Mouse (Mus musculus): ENCODE measurements around the gene Kif2c. TPM values are rescaled to one million over a fixed set of nuclear protein-coding genes. Genes with fewer than 3 reads are reported as not detected.

Kif2c gene
- polyA plus RNA-seq, 1 experiment from 2014 or later: 97.4 TPM

- peaks cover 28% of the 10 kb centered on the region for H3K36me3 ChIP-seq (replicated peaks)
- no peaks in the 10 kb centered on the region for H3K4me1 ChIP-seq
- no peak overlapping the region for H3K4me2 ChIP-seq
- no peak overlapping the region for H3K9ac ChIP-seq
- no peak overlapping the region for H3K4me3 ChIP-seq (replicated peaks)
- ATAC-seq (ENCODE audit: low FRiP score): no peak
- no peak overlapping the region for H3K27ac ChIP-seq
- WGBS: 29% methylated on average over 15 of the region's 15 CpGs
- H3K27me3 ChIP-seq: peaks cover 13% of the 10 kb centered on the region; the same call in 1 of the 2 replicates
- H3K9me3 ChIP-seq: no peaks in the 10 kb centered on the region
Measured at GRCm38 (mm10) chr4:117146176-117146575, 36.3 kb downstream of the Kif2c start.

- H3K27me3 ChIP-seq: peaks cover 13% of the 10 kb centered on the region; the same call in 1 of the 2 replicates
- no peaks in the 10 kb centered on the region for H3K9me3 ChIP-seq
- H3K36me3 ChIP-seq (replicated peaks): peaks cover 19% of the 10 kb centered on the region
- no peak overlapping the region for H3K9ac ChIP-seq
- H3K4me2 ChIP-seq: no peak overlapping the region
- no peak overlapping the region for H3K4me3 ChIP-seq (replicated peaks)
- WGBS: 93% methylated on average over 13 of the region's 13 CpGs
- no peak overlapping the region for H3K27ac ChIP-seq
- no peak for ATAC-seq (ENCODE audit: low FRiP score)
- no peaks in the 10 kb centered on the region for H3K4me1 ChIP-seq
Measured at GRCm38 (mm10) chr4:117145248-117145647, 37.2 kb downstream of the Kif2c start.

- H3K9ac ChIP-seq: no peak overlapping the region
- peaks cover 13% of the 10 kb centered on the region; the same call in 1 of the 2 replicates for H3K27me3 ChIP-seq
- H3K36me3 ChIP-seq (replicated peaks): no peaks in the 10 kb centered on the region
- H3K27ac ChIP-seq: no peak overlapping the region
- no peaks in the 10 kb centered on the region for H3K9me3 ChIP-seq
- no peak for ATAC-seq (ENCODE audit: low FRiP score)
- H3K4me1 ChIP-seq: no peaks in the 10 kb centered on the region
- 71% methylated on average over 7 of the region's 7 CpGs for whole genome bisulfite sequencing
- no peak overlapping the region for H3K4me2 ChIP-seq
- no peak overlapping the region for H3K4me3 ChIP-seq (replicated peaks)
Measured at GRCm38 (mm10) chr4:117143023-117143422, 39.4 kb downstream of the Kif2c start.

- ATAC-seq (ENCODE audit: low FRiP score): no peak
- Histone ChIP-seq H3K4me1 (no peaks in the 10 kb centered on the region), H3K36me3 (replicated peaks) (no peaks in the 10 kb centered on the region), H3K4me2 (no peak overlapping the region), H3K4me3 (replicated peaks) (no peak overlapping the region), H3K27ac (no peak overlapping the region), H3K27me3 (peaks cover 16% of the 10 kb centered on the region), H3K9ac (no peak overlapping the region), H3K9me3 (no peaks in the 10 kb centered on the region)
- WGBS: 41% methylated on average over 4 of the region's 4 CpGs
Measured at GRCm38 (mm10) chr4:117140613-117141012, 41.8 kb downstream of the Kif2c start.

GRCm38 (mm10) chr4:117139217-117139612 is 43.2 kb downstream of the Kif2c start:
- WGBS: 0% methylated on average over 2 of the region's 2 CpGs

GRCm38 (mm10) chr4:117138295-117139216 is 43.9 kb downstream of the Kif2c start:
- WGBS: 76% methylated on average over 16 of the region's 17 CpGs
- ATAC-seq (ENCODE audit: low FRiP score): no peak

More at GRCm38 (mm10) chr4:117139217-117139612, 43.2 kb downstream of the Kif2c start:
- Histone ChIP-seq H3K27ac (no peak overlapping the region), H3K4me3 (replicated peaks) (no peak overlapping the region), H3K4me2 (no peak overlapping the region), H3K9ac (no peak overlapping the region), H3K27me3 (peaks cover 20% of the 10 kb centered on the region), H3K9me3 (no peaks in the 10 kb centered on the region), H3K36me3 (replicated peaks) (no peaks in the 10 kb centered on the region), H3K4me1 (peaks cover 3% of the 10 kb centered on the region)
- no peak for ATAC-seq (ENCODE audit: low FRiP score)

GRCm38 (mm10) chr4:117136034-117136433 is 46.4 kb downstream of the Kif2c start:
- WGBS: 37% methylated on average over 8 of the region's 8 CpGs
- no peak overlapping the region for H3K4me3 ChIP-seq (replicated peaks)
- H3K36me3 ChIP-seq (replicated peaks): no peaks in the 10 kb centered on the region
- no peak for ATAC-seq (ENCODE audit: low FRiP score)
- H3K4me2 ChIP-seq: no peak overlapping the region
- H3K9ac ChIP-seq: no peak overlapping the region
- H3K4me1 ChIP-seq: peaks cover 28% of the 10 kb centered on the region
- H3K27me3 ChIP-seq: peaks cover 24% of the 10 kb centered on the region
- no peaks in the 10 kb centered on the region for H3K9me3 ChIP-seq
- H3K27ac ChIP-seq: no peak overlapping the region

More at GRCm38 (mm10) chr4:117138295-117139216, 43.9 kb downstream of the Kif2c start:
- Histone ChIP-seq H3K27ac (no peak overlapping the region), H3K36me3 (replicated peaks) (no peaks in the 10 kb centered on the region), H3K27me3 (peaks cover 17% of the 10 kb centered on the region), H3K9ac (no peak overlapping the region), H3K4me3 (replicated peaks) (no peak overlapping the region), H3K4me2 (no peak overlapping the region), H3K4me1 (peaks cover 6% of the 10 kb centered on the region), H3K9me3 (no peaks in the 10 kb centered on the region)

- 43% methylated on average over 2 of the region's 2 CpGs for WGBS
- Histone ChIP-seq H3K4me3 (replicated peaks) (no peak overlapping the region; the same call in 1 of the 2 replicates), H3K36me3 (replicated peaks) (peaks cover 8% of the 10 kb centered on the region; the same call in 1 of the 2 replicates), H3K4me1 (peaks cover 38% of the 10 kb centered on the region), H3K9ac (no peak overlapping the region), H3K27ac (no peak overlapping the region), H3K4me2 (peak overlapping the region; percentile 93), H3K27me3 (peaks cover 31% of the 10 kb centered on the region), H3K9me3 (no peaks in the 10 kb centered on the region)
- ATAC-seq (ENCODE audit: low FRiP score): no peak
Measured at GRCm38 (mm10) chr4:117134601-117134995, 47.8 kb downstream of the Kif2c start.

- H3K27ac ChIP-seq: peak within 1 kb of the TSS; percentile 59; the same call in 1 of the 2 replicates
- H3K4me1 ChIP-seq: peaks cover 38% of the 10 kb centered on the region
- peak; percentile 90 for ATAC-seq (ENCODE audit: low FRiP score)
- peak within 1 kb of the TSS; percentile 87 for H3K4me3 ChIP-seq (replicated peaks)
- peak within 1 kb of the TSS; percentile 93 for H3K4me2 ChIP-seq
- peak within 1 kb of the TSS; percentile 83 for H3K9ac ChIP-seq
- peaks cover 11% of the 10 kb centered on the region for H3K36me3 ChIP-seq (replicated peaks)
- H3K9me3 ChIP-seq: no peaks in the 10 kb centered on the region
- peaks cover 31% of the 10 kb centered on the region for H3K27me3 ChIP-seq
- 1% methylated on average over 46 of the region's 48 CpGs for WGBS
Measured at GRCm38 (mm10) chr4:117133817-117134600, 48.4 kb downstream of the Kif2c start, which contains the start of gene Plk3. Gene Plk3 (minus strand): TSS chr4:117133963.

- Histone ChIP-seq H3K27ac (peak overlapping the region; percentile 59; the same call in 1 of the 2 replicates), H3K4me3 (replicated peaks) (peak overlapping the region; percentile 87), H3K27me3 (peaks cover 31% of the 10 kb centered on the region), H3K4me2 (peak overlapping the region; percentile 93), H3K36me3 (replicated peaks) (peaks cover 18% of the 10 kb centered on the region), H3K9ac (peak overlapping the region; percentile 83), H3K4me1 (peaks cover 38% of the 10 kb centered on the region), H3K9me3 (no peaks in the 10 kb centered on the region)
- peak; percentile 40 for ATAC-seq (ENCODE audit: low FRiP score)
- WGBS: under 1% methylated on average over 41 of the region's 42 CpGs
Measured at GRCm38 (mm10) chr4:117133366-117133796, 49.1 kb downstream of the Kif2c start.

GRCm38 (mm10) chr4:117132794-117133143 is 49.7 kb downstream of the Kif2c start:
- 5% methylated on average over 11 of the region's 11 CpGs for WGBS

More at GRCm38 (mm10) chr4:117132794-117133143, 49.7 kb downstream of the Kif2c start:
- no peak for ATAC-seq (ENCODE audit: low FRiP score)
- Histone ChIP-seq H3K9ac (peak overlapping the region; percentile 83), H3K4me3 (replicated peaks) (peak overlapping the region; percentile 87), H3K4me1 (peaks cover 38% of the 10 kb centered on the region), H3K36me3 (replicated peaks) (peaks cover 22% of the 10 kb centered on the region), H3K27ac (no peak overlapping the region), H3K27me3 (peaks cover 31% of the 10 kb centered on the region), H3K9me3 (no peaks in the 10 kb centered on the region), H3K4me2 (peak overlapping the region; percentile 93)

Measured in forebrain, embryonic 12.5 days (tissue).